Mouse (Mus musculus): ENCODE data around the gene Tat. TPM values are rescaled to one million over a fixed set of nuclear protein-coding genes. Genes with fewer than 3 reads are reported as not detected.
"Not testable (repeated sequence)": the region's sequence is repeated elsewhere in the genome, so short reads cannot be mapped to it uniquely, and the experiment has no call there.

The Tat gene
- polyA plus RNA-seq, 1 experiment, result not detected

DNA sequence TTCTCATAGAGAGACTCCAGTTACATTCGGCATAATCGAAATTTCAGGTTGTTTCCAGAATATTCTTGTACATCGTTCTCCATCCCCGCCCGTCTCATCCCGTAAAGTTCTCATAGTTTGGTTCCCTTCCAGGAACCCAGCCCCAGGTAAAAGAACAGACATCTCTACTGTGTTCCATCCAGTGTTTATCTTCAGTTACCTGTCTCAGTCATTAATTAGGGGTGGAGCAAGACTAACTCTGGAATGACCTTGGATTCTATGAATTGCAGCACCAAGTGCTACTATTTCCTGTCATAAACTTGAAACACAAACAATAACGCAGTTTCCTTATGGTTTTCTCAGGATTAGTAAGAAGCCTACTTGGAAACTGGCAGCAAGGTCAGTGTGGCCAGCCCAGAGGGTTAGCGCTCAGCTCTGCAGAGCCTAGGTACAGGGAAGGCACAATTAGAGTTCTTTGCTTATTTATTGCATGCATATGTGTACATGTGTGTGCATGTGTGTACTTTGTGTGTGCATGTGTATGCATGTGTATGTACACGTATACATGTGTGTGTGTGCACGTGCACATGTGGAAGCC, 32.6 kb downstream of the Tat start:
- Histone ChIP-seq H3K4me2 (ENCODE audit: low read depth) (no peak overlapping the region), H3K79me2 (ENCODE audit: control insufficient read depth, insufficient read depth) (no peaks in the 10 kb centered on the region), H3K36me3 (ENCODE audit: control insufficient read depth, insufficient read depth) (no peaks in the 10 kb centered on the region), H3K4me3 (no peak overlapping the region), H3K27me3 (ENCODE audit: control insufficient read depth, insufficient read depth, insufficient read length) (peaks cover 13% of the 10 kb centered on the region), H3ac (ENCODE audit: control insufficient read depth, insufficient read length) (no peak overlapping the region)
- TF ChIP-seq TCF12 (IDR thresholded peaks at IDR 0.05; ENCODE audit: insufficient read depth, poor library complexity, severe bottlenecking), result no peak
- TF ChIP-seq USF1 (IDR thresholded peaks at IDR 0.05; ENCODE audit: low read depth), result no peak
- TF ChIP-seq POLR2AphosphoS2 (IDR thresholded peaks at IDR 0.05; ENCODE audit: insufficient read length, low read depth), result no peak
- TF ChIP-seq POLR2A (IDR thresholded peaks at IDR 0.05; ENCODE audit: insufficient read length, low read depth), result no peak
- no peak for TF ChIP-seq MYOD1 (IDR thresholded peaks at IDR 0.05; ENCODE audit: control insufficient read depth in 1 of 3, insufficient read length in 2 of 3, low read depth in 2 of 3)
- no peak for TF ChIP-seq TCF3 (IDR thresholded peaks at IDR 0.05; ENCODE audit: insufficient read length, low read depth)
- TF ChIP-seq MAX (IDR thresholded peaks at IDR 0.05; ENCODE audit: low read depth), result no peak
- no peak for TF ChIP-seq REST (IDR thresholded peaks at IDR 0.05; ENCODE audit: insufficient read depth, insufficient read length)
- TF ChIP-seq SRF (IDR thresholded peaks at IDR 0.05; ENCODE audit: control insufficient read depth, insufficient read length, low read depth), result no peak
- no peak for TF ChIP-seq E2F4 (IDR thresholded peaks at IDR 0.05; ENCODE audit: insufficient read depth)
- no peak for TF ChIP-seq CEBPB (IDR thresholded peaks at IDR 0.05; ENCODE audit: insufficient read depth, poor library complexity, severe bottlenecking)
- TF ChIP-seq MYOG (IDR thresholded peaks at IDR 0.05; ENCODE audit: control insufficient read depth in 1 of 3, insufficient read depth in 1 of 3, insufficient read length in 2 of 3, low read depth in 2 of 3), result no peak

DNA sequence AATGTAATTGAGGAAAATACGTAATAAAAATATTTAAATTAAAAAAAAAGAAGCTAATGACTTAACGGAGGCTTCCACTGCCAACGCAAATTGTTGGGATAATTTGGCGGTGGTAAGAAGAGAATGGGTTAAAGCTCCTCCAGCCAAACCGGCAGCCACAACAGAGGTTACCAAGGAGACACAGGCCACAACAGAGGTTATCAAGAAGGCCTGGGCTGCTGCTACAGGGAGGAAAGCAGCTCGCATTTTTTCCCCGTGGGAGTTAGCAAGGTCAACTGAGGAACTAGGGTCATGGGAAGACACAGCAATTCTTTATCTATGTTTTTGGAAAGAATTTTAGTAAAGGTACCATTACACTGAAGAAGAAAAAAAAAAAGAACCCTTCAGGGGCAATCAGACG, 43.5 kb downstream of the Tat start:
- not testable (repeated sequence) for H3K4me3 ChIP-seq; H3K36me3 ChIP-seq (ENCODE audit: control insufficient read depth, insufficient read depth); H3ac ChIP-seq (ENCODE audit: control insufficient read depth, insufficient read length); H3K4me2 ChIP-seq (ENCODE audit: low read depth); H3K79me2 ChIP-seq (ENCODE audit: control insufficient read depth, insufficient read depth)
- peaks cover 35% of the 10 kb centered on the region for H3K27me3 ChIP-seq (ENCODE audit: control insufficient read depth, insufficient read depth, insufficient read length)

DNA sequence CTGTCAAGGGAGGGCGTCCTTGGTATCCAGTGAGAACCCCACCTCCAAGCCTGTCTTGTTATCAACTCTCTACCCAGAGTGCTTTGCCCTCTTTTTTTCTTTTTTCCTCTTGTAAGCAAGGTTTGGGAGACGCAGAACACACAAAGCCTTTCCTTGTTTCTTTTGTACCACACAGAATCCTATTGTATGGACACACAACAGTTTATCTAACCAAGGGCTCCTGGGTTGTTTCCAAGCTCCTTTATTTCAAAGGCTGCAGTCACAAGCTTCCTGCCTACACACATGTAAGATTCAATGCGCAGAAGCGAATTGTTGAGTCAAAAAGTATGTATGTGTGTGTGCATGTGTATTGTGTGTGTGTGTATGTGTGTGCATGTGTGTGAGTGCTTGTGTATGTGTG, 44.1 kb downstream of the Tat start:
- Histone ChIP-seq H3K79me2 (ENCODE audit: control insufficient read depth, insufficient read depth) (no peaks in the 10 kb centered on the region), H3K27me3 (ENCODE audit: control insufficient read depth, insufficient read depth, insufficient read length) (peaks cover 32% of the 10 kb centered on the region), H3K36me3 (ENCODE audit: control insufficient read depth, insufficient read depth) (no peaks in the 10 kb centered on the region), H3K4me3 (no peak overlapping the region), H3K4me2 (ENCODE audit: low read depth) (no peak overlapping the region), H3ac (ENCODE audit: control insufficient read depth, insufficient read length) (no peak overlapping the region)
- TF ChIP-seq SRF (IDR thresholded peaks at IDR 0.05; ENCODE audit: control insufficient read depth, insufficient read length, low read depth), result no peak
- TF ChIP-seq MYOG (IDR thresholded peaks at IDR 0.05; ENCODE audit: control insufficient read depth in 1 of 3, insufficient read depth in 1 of 3, insufficient read length in 2 of 3, low read depth in 2 of 3), result no peak
- no peak for TF ChIP-seq TCF3 (IDR thresholded peaks at IDR 0.05; ENCODE audit: insufficient read length, low read depth)
- TF ChIP-seq POLR2AphosphoS2 (IDR thresholded peaks at IDR 0.05; ENCODE audit: insufficient read length, low read depth), result no peak
- no peak for TF ChIP-seq REST (IDR thresholded peaks at IDR 0.05; ENCODE audit: insufficient read depth, insufficient read length)
- no peak for TF ChIP-seq MAX (IDR thresholded peaks at IDR 0.05; ENCODE audit: low read depth)
- no peak for TF ChIP-seq E2F4 (IDR thresholded peaks at IDR 0.05; ENCODE audit: insufficient read depth)
- TF ChIP-seq POLR2A (IDR thresholded peaks at IDR 0.05; ENCODE audit: insufficient read length, low read depth), result no peak
- TF ChIP-seq USF1 (IDR thresholded peaks at IDR 0.05; ENCODE audit: low read depth), result no peak
- no peak for TF ChIP-seq CEBPB (IDR thresholded peaks at IDR 0.05; ENCODE audit: insufficient read depth, poor library complexity, severe bottlenecking)
- TF ChIP-seq MYOD1 (IDR thresholded peaks at IDR 0.05; ENCODE audit: control insufficient read depth in 1 of 3, insufficient read length in 2 of 3, low read depth in 2 of 3), result no peak
- TF ChIP-seq TCF12 (IDR thresholded peaks at IDR 0.05; ENCODE audit: insufficient read depth, poor library complexity, severe bottlenecking), result no peak

DNA sequence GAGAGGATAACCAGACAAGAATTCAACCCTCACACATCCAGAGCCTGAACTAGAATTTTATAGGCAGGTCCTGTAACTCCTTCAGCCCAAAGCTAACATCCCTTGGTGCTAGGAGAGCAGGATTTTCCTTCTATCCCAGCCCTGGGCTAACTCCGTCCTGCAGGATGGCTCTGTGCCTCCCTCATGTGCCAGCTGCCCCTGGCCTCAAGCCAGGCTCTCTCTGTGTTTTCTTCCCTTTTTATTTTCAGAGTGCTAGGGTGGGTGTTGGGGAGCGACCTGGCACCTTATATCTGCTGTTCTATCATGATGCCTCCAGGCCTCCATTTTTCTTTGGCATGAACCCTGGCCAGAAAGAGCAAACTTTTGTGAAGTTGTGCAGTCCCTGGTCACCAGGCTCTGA, 45.9 kb downstream of the Tat start:
- Histone ChIP-seq H3K36me3 (ENCODE audit: control insufficient read depth, insufficient read depth) (no peaks in the 10 kb centered on the region), H3K27me3 (ENCODE audit: control insufficient read depth, insufficient read depth, insufficient read length) (peaks cover 22% of the 10 kb centered on the region), H3ac (ENCODE audit: control insufficient read depth, insufficient read length) (no peak overlapping the region), H3K4me3 (no peak overlapping the region), H3K79me2 (ENCODE audit: control insufficient read depth, insufficient read depth) (no peaks in the 10 kb centered on the region), H3K4me2 (ENCODE audit: low read depth) (no peak overlapping the region)
- TF ChIP-seq TCF12 (IDR thresholded peaks at IDR 0.05; ENCODE audit: insufficient read depth, poor library complexity, severe bottlenecking), result no peak
- no peak for TF ChIP-seq SRF (IDR thresholded peaks at IDR 0.05; ENCODE audit: control insufficient read depth, insufficient read length, low read depth)
- TF ChIP-seq E2F4 (IDR thresholded peaks at IDR 0.05; ENCODE audit: insufficient read depth), result no peak
- no peak for TF ChIP-seq USF1 (IDR thresholded peaks at IDR 0.05; ENCODE audit: low read depth)
- TF ChIP-seq MAX (IDR thresholded peaks at IDR 0.05; ENCODE audit: low read depth), result no peak
- no peak for TF ChIP-seq MYOG (IDR thresholded peaks at IDR 0.05; ENCODE audit: control insufficient read depth in 1 of 3, insufficient read depth in 1 of 3, insufficient read length in 2 of 3, low read depth in 2 of 3)
- TF ChIP-seq POLR2A (IDR thresholded peaks at IDR 0.05; ENCODE audit: insufficient read length, low read depth), result no peak
- TF ChIP-seq CEBPB (IDR thresholded peaks at IDR 0.05; ENCODE audit: insufficient read depth, poor library complexity, severe bottlenecking), result no peak
- no peak for TF ChIP-seq REST (IDR thresholded peaks at IDR 0.05; ENCODE audit: insufficient read depth, insufficient read length)
- TF ChIP-seq TCF3 (IDR thresholded peaks at IDR 0.05; ENCODE audit: insufficient read length, low read depth), result no peak
- no peak for TF ChIP-seq POLR2AphosphoS2 (IDR thresholded peaks at IDR 0.05; ENCODE audit: insufficient read length, low read depth)
- TF ChIP-seq MYOD1 (IDR thresholded peaks at IDR 0.05; ENCODE audit: control insufficient read depth in 1 of 3, insufficient read length in 2 of 3, low read depth in 2 of 3), result no peak

DNA sequence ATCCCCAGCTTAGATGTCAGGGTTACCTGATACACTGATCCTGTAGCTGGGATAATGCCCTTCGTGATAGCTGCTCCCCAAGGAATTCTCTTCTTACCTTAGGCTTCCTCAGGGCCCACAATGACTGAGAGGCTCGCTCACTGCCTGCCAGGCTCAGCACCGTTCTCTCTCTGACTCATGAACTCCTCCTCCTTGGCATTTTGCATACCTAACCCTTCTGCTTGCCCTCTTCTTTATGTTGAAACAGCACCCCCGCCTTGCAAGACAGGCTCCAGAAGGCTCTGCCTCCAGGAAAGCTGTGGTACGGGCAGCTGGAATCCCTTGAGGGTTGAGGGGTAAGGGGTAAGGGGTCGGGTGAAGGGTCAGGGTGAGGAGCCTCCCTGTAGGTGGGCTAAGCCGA, 49.0 kb downstream of the Tat start:
- Histone ChIP-seq H3K27me3 (ENCODE audit: control insufficient read depth, insufficient read depth, insufficient read length) (peaks cover 22% of the 10 kb centered on the region), H3K4me3 (no peak overlapping the region), H3K36me3 (ENCODE audit: control insufficient read depth, insufficient read depth) (no peaks in the 10 kb centered on the region), H3ac (ENCODE audit: control insufficient read depth, insufficient read length) (no peak overlapping the region), H3K4me2 (ENCODE audit: low read depth) (no peak overlapping the region), H3K79me2 (ENCODE audit: control insufficient read depth, insufficient read depth) (no peaks in the 10 kb centered on the region)
- no peak for TF ChIP-seq MYOG (IDR thresholded peaks at IDR 0.05; ENCODE audit: control insufficient read depth in 1 of 3, insufficient read depth in 1 of 3, insufficient read length in 2 of 3, low read depth in 2 of 3)
- no peak for TF ChIP-seq SRF (IDR thresholded peaks at IDR 0.05; ENCODE audit: control insufficient read depth, insufficient read length, low read depth)
- no peak for TF ChIP-seq TCF3 (IDR thresholded peaks at IDR 0.05; ENCODE audit: insufficient read length, low read depth)
- TF ChIP-seq USF1 (IDR thresholded peaks at IDR 0.05; ENCODE audit: low read depth), result no peak
- TF ChIP-seq TCF12 (IDR thresholded peaks at IDR 0.05; ENCODE audit: insufficient read depth, poor library complexity, severe bottlenecking), result no peak
- TF ChIP-seq MYOD1 (IDR thresholded peaks at IDR 0.05; ENCODE audit: control insufficient read depth in 1 of 3, insufficient read length in 2 of 3, low read depth in 2 of 3), result no peak
- TF ChIP-seq E2F4 (IDR thresholded peaks at IDR 0.05; ENCODE audit: insufficient read depth), result no peak
- TF ChIP-seq POLR2A (IDR thresholded peaks at IDR 0.05; ENCODE audit: insufficient read length, low read depth), result no peak
- TF ChIP-seq REST (IDR thresholded peaks at IDR 0.05; ENCODE audit: insufficient read depth, insufficient read length), result no peak
- no peak for TF ChIP-seq CEBPB (IDR thresholded peaks at IDR 0.05; ENCODE audit: insufficient read depth, poor library complexity, severe bottlenecking)
- TF ChIP-seq MAX (IDR thresholded peaks at IDR 0.05; ENCODE audit: low read depth), result no peak
- TF ChIP-seq POLR2AphosphoS2 (IDR thresholded peaks at IDR 0.05; ENCODE audit: insufficient read length, low read depth), result no peak

All from myocyte (in vitro differentiated cells).